Mouse (Mus musculus): ENCODE data around the gene Hoxd13. TPM values are rescaled to one million over a fixed set of nuclear protein-coding genes. Genes with fewer than 3 reads are reported as not detected.

The Hoxd13 gene
- total RNA-seq, 2 experiments from 2014 or later: not detected

- ATAC-seq (replicated peaks; ENCODE audit: poor library complexity): no peak
These were observed 24.1 kb downstream of the Hoxd13 start for GRCm38 (mm10) chr2:74691995-74692807.

- no peak for ATAC-seq (replicated peaks; ENCODE audit: poor library complexity)
These were observed 24.8 kb downstream of the Hoxd13 start for GRCm38 (mm10) chr2:74692808-74693431.

DNA sequence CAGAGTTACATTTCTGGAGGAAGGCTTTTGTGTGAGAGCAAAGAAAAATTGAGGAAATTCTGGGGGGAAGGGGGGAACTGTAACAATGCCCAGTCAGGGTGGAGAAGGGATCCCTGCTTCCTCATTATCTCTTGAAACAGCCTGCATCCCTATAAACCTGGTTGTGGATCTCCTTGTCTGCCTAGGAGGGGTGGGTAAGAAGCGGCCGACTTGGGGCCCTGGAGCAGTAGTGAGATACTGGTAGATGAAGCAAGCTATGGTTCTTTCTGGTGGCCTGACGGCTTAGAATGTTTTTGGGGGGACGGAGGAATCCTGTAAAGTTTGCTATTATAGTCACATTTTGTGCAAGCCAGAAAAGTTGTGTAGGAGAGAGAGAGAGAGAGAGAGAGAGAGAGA lies 25.3 kb downstream of the Hoxd13 start:
- no peak for ATAC-seq (replicated peaks; ENCODE audit: poor library complexity)

DNA sequence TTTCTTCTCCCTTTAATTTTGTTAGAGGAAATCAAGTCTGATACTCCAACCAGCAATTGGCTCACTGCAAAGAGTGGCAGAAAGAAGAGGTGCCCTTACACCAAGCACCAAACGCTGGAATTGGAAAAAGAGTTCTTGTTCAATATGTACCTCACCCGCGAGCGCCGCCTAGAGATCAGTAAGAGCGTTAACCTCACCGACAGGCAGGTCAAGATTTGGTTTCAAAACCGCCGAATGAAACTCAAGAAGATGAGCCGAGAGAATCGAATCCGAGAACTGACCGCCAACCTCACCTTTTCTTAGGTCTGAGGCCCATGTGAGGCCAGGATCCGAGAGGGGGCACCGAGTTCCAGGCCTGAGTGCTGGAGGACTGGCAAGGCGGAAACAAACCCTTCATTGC lies 26.0 kb downstream of the Hoxd13 start:
- ATAC-seq (replicated peaks; ENCODE audit: poor library complexity): peak; percentile 48; the same call in 1 of the 2 replicates

- ATAC-seq (replicated peaks; ENCODE audit: poor library complexity): no peak
These were observed 27.3 kb downstream of the Hoxd13 start for GRCm38 (mm10) chr2:74695383-74695782.

DNA sequence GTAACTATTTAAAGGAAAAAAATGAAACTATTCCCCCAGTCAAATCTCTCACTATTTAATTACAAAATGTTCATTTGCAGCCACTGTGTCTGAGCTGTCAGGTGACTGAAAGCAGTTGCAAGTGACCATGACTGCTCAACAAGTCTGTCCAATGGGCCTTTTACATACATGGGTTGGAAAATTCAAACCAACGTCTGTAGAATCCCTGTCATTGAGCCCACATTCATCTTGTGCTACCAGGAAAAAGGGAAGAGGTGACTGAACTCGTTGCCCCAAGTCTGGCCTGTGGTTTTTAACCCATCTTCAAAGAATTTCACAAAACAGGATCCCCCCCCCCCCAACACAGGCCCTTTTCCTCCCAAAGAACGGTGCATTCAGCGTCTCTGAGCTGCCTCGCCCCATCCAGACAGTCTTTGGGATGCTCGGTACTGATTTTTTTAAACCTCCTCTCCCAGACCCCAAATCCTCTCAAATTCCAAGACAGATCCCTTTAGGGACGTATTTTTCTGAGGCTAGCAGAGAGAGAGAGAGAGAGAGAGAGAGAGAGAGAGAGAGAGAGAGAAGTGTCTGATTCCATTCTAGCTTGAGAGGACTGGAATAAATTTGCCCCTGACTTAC lies 27.8 kb downstream of the Hoxd13 start:
- ATAC-seq (replicated peaks; ENCODE audit: poor library complexity): no peak

DNA sequence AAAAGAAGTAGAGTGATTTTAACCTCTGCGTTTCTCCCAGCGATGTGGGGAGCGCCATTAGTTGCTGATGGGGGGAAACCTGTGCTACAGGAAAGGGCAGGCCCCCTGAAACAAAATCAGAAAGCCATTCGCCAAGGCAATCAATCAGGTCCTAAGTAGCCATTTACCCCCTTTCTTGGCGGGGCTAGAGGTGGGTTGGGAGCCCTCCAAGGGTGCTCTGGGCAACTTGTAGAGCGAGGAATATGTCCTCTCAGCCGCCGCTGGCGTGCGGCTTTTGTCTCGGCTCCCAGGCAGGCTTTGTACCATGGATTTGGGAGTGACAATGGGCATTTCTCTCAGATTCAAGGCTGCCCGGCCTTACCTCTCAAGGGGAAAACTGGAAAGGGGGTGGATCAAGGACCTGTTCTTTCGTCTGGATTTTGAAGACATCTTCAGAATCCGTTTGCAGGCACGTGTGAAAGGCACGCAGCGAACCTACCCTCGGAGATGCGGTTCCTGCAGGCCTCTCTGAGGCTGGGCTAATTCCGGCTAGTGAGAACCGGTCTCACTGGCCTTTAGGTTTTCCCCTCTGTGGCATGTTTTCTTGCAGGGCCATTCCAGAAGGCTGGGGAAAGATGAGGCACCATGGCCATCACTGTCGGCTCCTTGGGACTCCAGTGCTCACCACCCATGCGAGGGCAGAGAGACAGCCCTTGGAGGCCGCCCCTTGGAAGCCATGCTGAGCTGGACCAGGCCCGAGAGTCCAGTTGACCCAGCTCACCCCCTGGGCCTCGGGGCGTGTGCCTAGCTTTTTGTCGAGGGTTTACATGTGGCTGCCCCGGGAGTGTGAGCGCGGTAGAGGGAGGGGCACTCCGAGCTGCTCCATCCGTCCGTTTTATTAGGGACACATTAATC lies 28.6 kb downstream of the Hoxd13 start:
- ATAC-seq (replicated peaks; ENCODE audit: poor library complexity): no peak

- no peak; the same call in 1 of the 2 replicates for ATAC-seq (replicated peaks; ENCODE audit: poor library complexity)
These were observed 29.5 kb downstream of the Hoxd13 start, which contains the start of gene Hoxd9 for GRCm38 (mm10) chr2:74697567-74698121. Hoxd9 (plus strand) TSS chr2:74697727.

DNA sequence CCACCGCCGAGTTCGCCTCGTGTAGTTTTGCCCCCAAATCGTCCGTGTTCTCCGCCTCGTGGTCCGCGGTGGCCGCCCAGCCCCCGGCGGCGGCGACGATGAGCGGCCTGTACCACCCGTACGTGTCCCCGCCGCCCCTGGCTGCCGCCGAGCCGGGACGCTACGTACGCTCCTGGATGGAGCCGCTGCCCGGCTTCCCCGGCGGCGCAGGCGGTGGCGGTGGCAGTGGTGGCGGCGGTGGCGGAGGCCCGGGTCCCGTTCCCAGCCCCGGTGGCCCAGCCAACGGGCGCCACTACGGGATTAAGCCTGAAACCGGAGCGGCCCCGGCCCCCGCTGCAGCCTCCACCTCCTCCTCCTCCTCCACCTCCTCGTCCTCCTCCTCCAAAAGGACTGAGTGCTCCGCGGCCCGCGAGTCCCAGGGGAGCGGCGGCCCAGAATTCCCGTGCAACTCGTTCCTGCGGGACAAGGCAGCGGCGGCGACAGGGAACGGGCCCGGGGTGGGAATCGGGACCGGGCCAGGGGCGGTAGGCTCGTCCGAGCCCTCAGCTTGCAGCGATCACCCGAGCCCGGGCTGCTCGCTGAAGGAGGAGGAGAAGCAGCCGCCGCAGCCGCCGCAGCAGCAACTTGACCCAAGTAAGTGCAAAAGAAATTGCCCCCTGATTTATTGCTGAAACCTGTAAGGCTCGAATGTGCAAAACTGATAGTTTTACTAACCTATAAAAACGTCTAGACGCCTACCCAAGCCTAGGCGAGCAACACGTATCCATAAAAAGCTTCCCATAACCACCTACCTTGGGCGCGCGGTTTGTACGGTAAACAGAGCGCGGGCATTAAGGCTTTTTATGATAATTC lies 30.3 kb downstream of the Hoxd13 start:
- no peak for ATAC-seq (replicated peaks; ENCODE audit: poor library complexity)

GRCm38 (mm10) chr2:74699053-74699430 lies 30.9 kb downstream of the Hoxd13 start:
- ATAC-seq (replicated peaks; ENCODE audit: poor library complexity): no peak

- ATAC-seq (replicated peaks; ENCODE audit: poor library complexity): no peak
These were observed 31.8 kb downstream of the Hoxd13 start for GRCm38 (mm10) chr2:74699664-74700545.

- ATAC-seq (replicated peaks; ENCODE audit: poor library complexity): no peak
These were observed 32.5 kb downstream of the Hoxd13 start for GRCm38 (mm10) chr2:74700546-74701112.

- peak; percentile 54; the same call in 1 of the 2 replicates for ATAC-seq (replicated peaks; ENCODE audit: poor library complexity)
These were observed 34.1 kb downstream of the Hoxd13 start for GRCm38 (mm10) chr2:74701949-74702819.

GRCm38 (mm10) chr2:74702820-74703219 lies 34.7 kb downstream of the Hoxd13 start:
- ATAC-seq (replicated peaks; ENCODE audit: poor library complexity): no peak

- ATAC-seq (replicated peaks; ENCODE audit: poor library complexity): no peak
These were observed 35.2 kb downstream of the Hoxd13 start for GRCm38 (mm10) chr2:74703317-74703716.

GRCm38 (mm10) chr2:74703720-74704392 lies 35.7 kb downstream of the Hoxd13 start:
- no peak for ATAC-seq (replicated peaks; ENCODE audit: poor library complexity)
